Mouse (Mus musculus) liver, adult 10 weeks (tissue): ENCODE data around the gene Ralbp1. TPM values are rescaled to one million over a fixed set of nuclear protein-coding genes. Genes with fewer than 3 reads are reported as not detected.

Source experiments
- polyA plus RNA-seq: library from polyadenylated mRNA; stranded (reverse); fragments of 350-450 nt; fragmentation: Illumina TruSeq; extraction: RNeasy Lipid Tissue Mini Kit (QIAGEN cat#74804); gene quantifications from one replicate; pipeline ENCODE4 v1.2.3, GENCODE M21; 2014; ENCODE audit warnings: low read depth, low replicate concordance

Ralbp1 gene
- polyA plus RNA-seq, result 10.2 TPM

GRCm38 (mm10) chr17:65885697-65886529, at the start of gene Ralbp1:
TSS of gene Ralbp1 (minus strand) at chr17:65885798.

Other genes with a start within 250 kb of the Ralbp1 start
- not detected for gene Txndc2, start 243.6 kb downstream of the Ralbp1 start, polyA plus RNA-seq
- gene Rab31, start 113.0 kb downstream of the Ralbp1 start, polyA plus RNA-seq, result 3.3 TPM
- 12.6 TPM for gene Ppp4r1, start 103.2 kb downstream of the Ralbp1 start, polyA plus RNA-seq
- gene Twsg1, start 65.4 kb upstream of the Ralbp1 start, polyA plus RNA-seq, result 43.1 TPM
- 4.2 TPM for gene Ankrd12, start 191.3 kb upstream of the Ralbp1 start, polyA plus RNA-seq
- 518 TPM for gene Ndufv2, start 215.8 kb upstream of the Ralbp1 start, polyA plus RNA-seq
- gene Washc1, start 225.7 kb upstream of the Ralbp1 start, polyA plus RNA-seq, result 1.0 TPM
- 1.8 TPM for gene Ddx11, start 237.7 kb upstream of the Ralbp1 start, polyA plus RNA-seq